Mouse (Mus musculus): ENCODE measurements around the gene Heatr6. TPM values are rescaled to one million over a fixed set of nuclear protein-coding genes. Genes with fewer than 3 reads are reported as not detected.

Heatr6 gene
- polyA plus RNA-seq, 1 experiment = 17.4 TPM

DNA sequence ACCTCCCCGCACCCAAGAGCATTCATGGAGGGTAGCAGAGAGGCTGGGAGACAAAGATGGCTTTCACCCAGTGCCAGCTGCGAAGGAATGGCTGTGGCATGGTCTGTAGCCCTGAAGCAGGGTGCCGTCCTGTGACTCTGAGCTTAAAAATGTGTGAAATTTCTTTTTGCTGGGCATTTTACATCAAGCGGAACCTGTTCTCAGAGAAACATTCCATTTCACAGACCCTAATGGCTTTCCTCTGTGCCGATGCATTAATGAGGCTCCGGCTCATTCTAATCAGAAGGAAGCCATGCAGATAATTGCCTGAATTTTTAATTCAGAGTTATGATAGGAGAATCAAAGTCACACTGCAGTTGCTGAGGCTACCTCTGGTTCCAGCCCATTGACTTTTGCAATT lies 63.6 kb downstream of the Heatr6 start:
- no peak overlapping the region for H3K27ac ChIP-seq (ENCODE audit: insufficient read depth, low read length)
- no peak for DNase-seq

GRCm38 (mm10) chr11:83817994-83818393 lies 64.5 kb downstream of the Heatr6 start:
- no peak overlapping the region for H3K4me3 ChIP-seq (replicated peaks; ENCODE audit: insufficient read depth, low read depth, low read length)
- H3K27me3 ChIP-seq (ENCODE audit: control insufficient read depth, insufficient read depth, low read length) = no peaks in the 10 kb centered on the region
- no peak for TF ChIP-seq CTCF (IDR thresholded peaks at IDR 0.05; ENCODE audit: borderline replicate concordance, insufficient read depth, low read depth, low read length)
- no peak for TF ChIP-seq POLR2A (IDR thresholded peaks at IDR 0.05; ENCODE audit: borderline replicate concordance, insufficient read depth, low read length)
- no peak overlapping the region for H3K27ac ChIP-seq (ENCODE audit: insufficient read depth, low read length)
- no peaks in the 10 kb centered on the region for H3K4me1 ChIP-seq (ENCODE audit: control insufficient read depth, insufficient read depth, low read length)
- DNase-seq = no peak
- 69% methylated on average over 4 of the region's 4 CpGs for WGBS

More for the DNA sequence above, 63.6 kb downstream of the Heatr6 start:
- WGBS = 44% methylated on average over 6 of the region's 6 CpGs
- H3K4me3 ChIP-seq (replicated peaks; ENCODE audit: insufficient read depth, low read depth, low read length) = no peak overlapping the region
- H3K27me3 ChIP-seq (ENCODE audit: control insufficient read depth, insufficient read depth, low read length) = no peaks in the 10 kb centered on the region
- no peaks in the 10 kb centered on the region for H3K4me1 ChIP-seq (ENCODE audit: control insufficient read depth, insufficient read depth, low read length)
- TF ChIP-seq POLR2A (IDR thresholded peaks at IDR 0.05; ENCODE audit: borderline replicate concordance, insufficient read depth, low read length) (no peak), CTCF (IDR thresholded peaks at IDR 0.05; ENCODE audit: borderline replicate concordance, insufficient read depth, low read depth, low read length) (no peak)

GRCm38 (mm10) chr11:83818591-83819127 lies 65.2 kb downstream of the Heatr6 start:
- no peak for TF ChIP-seq CTCF (IDR thresholded peaks at IDR 0.05; ENCODE audit: borderline replicate concordance, insufficient read depth, low read depth, low read length)
- no peak for TF ChIP-seq POLR2A (IDR thresholded peaks at IDR 0.05; ENCODE audit: borderline replicate concordance, insufficient read depth, low read length)
- no peak for DNase-seq
- 61% methylated on average over 9 of the region's 9 CpGs for WGBS
- Histone ChIP-seq H3K4me3 (replicated peaks; ENCODE audit: insufficient read depth, low read depth, low read length) (no peak overlapping the region), H3K4me1 (ENCODE audit: control insufficient read depth, insufficient read depth, low read length) (no peaks in the 10 kb centered on the region), H3K27me3 (ENCODE audit: control insufficient read depth, insufficient read depth, low read length) (no peaks in the 10 kb centered on the region), H3K27ac (ENCODE audit: insufficient read depth, low read length) (no peak overlapping the region)

DNA sequence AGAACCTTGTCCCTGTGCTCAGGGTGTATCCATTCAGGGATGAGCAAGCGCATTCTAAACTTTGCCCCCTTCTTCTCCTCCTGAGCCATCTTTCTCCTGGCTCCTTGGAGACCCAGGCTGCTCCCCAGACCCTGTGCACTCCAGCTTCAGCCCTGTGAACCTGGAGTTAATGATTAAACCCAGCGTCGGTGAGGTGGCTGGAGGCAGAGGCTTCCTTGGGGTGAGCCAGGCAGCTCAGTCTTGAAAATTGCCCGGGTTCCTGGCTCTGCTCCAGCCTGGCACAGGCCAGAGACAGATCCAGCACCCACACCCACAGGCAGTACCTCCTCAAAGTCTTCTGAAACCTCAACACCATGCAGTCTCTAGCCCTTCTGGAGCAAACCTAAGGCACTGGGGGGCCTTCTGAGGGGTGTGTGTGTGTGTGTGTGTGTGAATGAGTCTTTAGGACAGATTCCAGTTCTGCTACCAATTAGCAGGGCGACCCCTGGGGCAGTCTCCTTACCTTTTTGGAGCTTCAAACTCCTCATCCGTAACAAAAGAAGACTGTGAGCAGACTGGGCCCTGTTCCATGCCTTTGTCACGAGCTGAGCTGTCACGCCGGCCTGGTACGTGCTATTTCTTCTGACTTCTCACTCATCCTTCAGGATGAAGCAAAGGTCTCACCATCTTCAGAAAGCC lies 66.4 kb downstream of the Heatr6 start:
- TF ChIP-seq POLR2A (IDR thresholded peaks at IDR 0.05; ENCODE audit: borderline replicate concordance, insufficient read depth, low read length) (no peak), CTCF (IDR thresholded peaks at IDR 0.05; ENCODE audit: borderline replicate concordance, insufficient read depth, low read depth, low read length) (no peak)
- WGBS = 29% methylated on average over 10 of the region's 10 CpGs
- H3K4me1 ChIP-seq (ENCODE audit: control insufficient read depth, insufficient read depth, low read length) = no peaks in the 10 kb centered on the region
- H3K4me3 ChIP-seq (replicated peaks; ENCODE audit: insufficient read depth, low read depth, low read length) = no peak overlapping the region
- H3K27me3 ChIP-seq (ENCODE audit: control insufficient read depth, insufficient read depth, low read length) = no peaks in the 10 kb centered on the region
- H3K27ac ChIP-seq (ENCODE audit: insufficient read depth, low read length) = no peak overlapping the region
- no peak for DNase-seq

DNA sequence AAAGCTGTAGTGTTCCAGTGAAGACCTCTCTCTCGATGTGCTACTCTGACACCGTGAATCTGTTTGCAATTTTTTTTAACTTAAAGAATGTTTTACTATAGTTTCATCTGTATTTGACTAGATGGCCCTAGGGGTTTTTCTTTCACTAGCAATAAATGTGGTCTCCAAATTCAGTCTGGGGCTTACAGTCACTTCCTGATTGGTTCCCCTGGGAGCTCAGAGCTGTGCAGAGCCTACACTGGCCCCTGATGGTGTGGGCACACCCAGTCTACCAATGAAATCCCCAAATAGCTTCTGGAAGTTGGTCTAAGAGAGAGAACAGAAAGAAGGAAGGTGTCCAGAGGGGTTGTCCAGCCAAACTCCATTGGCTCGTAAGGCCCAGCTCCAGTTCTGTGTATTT lies 72.6 kb downstream of the Heatr6 start:
- no peak overlapping the region for H3K4me3 ChIP-seq (replicated peaks; ENCODE audit: insufficient read depth, low read depth, low read length)
- 90% methylated on average over 3 of the region's 3 CpGs for WGBS
- TF ChIP-seq CTCF (IDR thresholded peaks at IDR 0.05; ENCODE audit: borderline replicate concordance, insufficient read depth, low read depth, low read length) (no peak), POLR2A (IDR thresholded peaks at IDR 0.05; ENCODE audit: borderline replicate concordance, insufficient read depth, low read length) (no peak)
- DNase-seq = no peak
- H3K4me1 ChIP-seq (ENCODE audit: control insufficient read depth, insufficient read depth, low read length) = no peaks in the 10 kb centered on the region
- no peak overlapping the region for H3K27ac ChIP-seq (ENCODE audit: insufficient read depth, low read length)
- no peaks in the 10 kb centered on the region for H3K27me3 ChIP-seq (ENCODE audit: control insufficient read depth, insufficient read depth, low read length)

- no peak overlapping the region for H3K27ac ChIP-seq (ENCODE audit: insufficient read depth, low read length)
- 81% methylated on average over 8 of the region's 8 CpGs for WGBS
- no peak for DNase-seq
- H3K27me3 ChIP-seq (ENCODE audit: control insufficient read depth, insufficient read depth, low read length) = no peaks in the 10 kb centered on the region
- H3K4me3 ChIP-seq (replicated peaks; ENCODE audit: insufficient read depth, low read depth, low read length) = no peak overlapping the region
- TF ChIP-seq CTCF (IDR thresholded peaks at IDR 0.05; ENCODE audit: borderline replicate concordance, insufficient read depth, low read depth, low read length) = no peak
- no peak for TF ChIP-seq POLR2A (IDR thresholded peaks at IDR 0.05; ENCODE audit: borderline replicate concordance, insufficient read depth, low read length)
- H3K4me1 ChIP-seq (ENCODE audit: control insufficient read depth, insufficient read depth, low read length) = no peaks in the 10 kb centered on the region
These were observed 75.2 kb downstream of the Heatr6 start for GRCm38 (mm10) chr11:83828553-83829142.

DNA sequence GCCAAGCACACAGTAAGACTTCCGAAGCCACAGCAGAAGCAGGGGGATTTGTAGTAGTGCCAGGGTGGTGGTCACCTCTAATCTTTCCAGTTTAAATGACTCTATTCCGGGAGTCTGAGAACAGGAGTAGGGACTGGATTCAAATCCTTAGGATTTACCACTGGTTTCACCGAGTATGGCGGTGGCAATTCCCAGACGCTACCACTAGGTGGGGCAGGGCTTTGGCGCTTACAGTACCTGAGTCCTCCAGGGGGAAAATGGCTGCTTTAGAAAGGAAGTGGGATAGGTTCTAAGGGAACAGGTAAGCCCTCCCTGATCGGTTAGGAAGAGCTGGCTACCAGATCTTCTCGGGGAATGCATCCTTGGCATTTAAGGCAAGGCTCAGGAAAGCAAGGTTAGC lies 78.9 kb downstream of the Heatr6 start:
- DNase-seq = peak in 1 of 2 experiments; percentile 15
- WGBS = 39% methylated on average over 8 of the region's 8 CpGs
- Histone ChIP-seq H3K4me1 (ENCODE audit: control insufficient read depth, insufficient read depth, low read length) (no peaks in the 10 kb centered on the region), H3K4me3 (replicated peaks; ENCODE audit: insufficient read depth, low read depth, low read length) (no peak overlapping the region), H3K27me3 (ENCODE audit: control insufficient read depth, insufficient read depth, low read length) (no peaks in the 10 kb centered on the region), H3K27ac (ENCODE audit: insufficient read depth, low read length) (no peak overlapping the region)
- TF ChIP-seq POLR2A (IDR thresholded peaks at IDR 0.05; ENCODE audit: borderline replicate concordance, insufficient read depth, low read length) = no peak
- TF ChIP-seq CTCF (IDR thresholded peaks at IDR 0.05; ENCODE audit: borderline replicate concordance, insufficient read depth, low read depth, low read length) = peak; percentile 38; the same call in 1 of the 2 replicates

Other genes starting within 250 kb of the Heatr6 start
- gene Heatr9, start 231.5 kb upstream of the Heatr6 start, polyA plus RNA-seq (2012; rRNA removed) = not detected in 2 replicates
- 0.85 and 1.3 TPM in 2 replicates for gene Ccl5, start 223.2 kb upstream of the Heatr6 start, polyA plus RNA-seq (2012; rRNA removed)
- 0.62 and 0.87 TPM in 2 replicates for gene Ccl9, start 175.1 kb upstream of the Heatr6 start, polyA plus RNA-seq (2012; rRNA removed)
- gene Ccl6, start 160.6 kb upstream of the Heatr6 start, polyA plus RNA-seq (2012; rRNA removed) = 1.0 and 1.7 TPM in 2 replicates
- gene Rpl9-ps1, start 108.1 kb upstream of the Heatr6 start, polyA plus RNA-seq (2012; rRNA removed) = not detected in 2 replicates
- gene Ccl3, start 104.3 kb upstream of the Heatr6 start, polyA plus RNA-seq (2012; rRNA removed) = 0.25 and 0.41 TPM in 2 replicates
- 0.25 and 0.32 TPM in 2 replicates for gene Ccl4, start 91.1 kb upstream of the Heatr6 start, polyA plus RNA-seq (2012; rRNA removed)
- gene Wfdc17, start 49.7 kb upstream of the Heatr6 start, polyA plus RNA-seq (2012; rRNA removed) = 0.51 and 1.1 TPM in 2 replicates
- gene Wfdc18, start 44.7 kb upstream of the Heatr6 start, polyA plus RNA-seq (2012; rRNA removed) = 3.0 and 5.3 TPM in 2 replicates
- gene Wfdc21, start 6.8 kb upstream of the Heatr6 start, polyA plus RNA-seq (2012; rRNA removed) = 0.36 TPM in 1 of 2 replicates, not detected in the other
- 0.17 and 0.20 TPM in 2 replicates for gene Hnf1b, start 96.4 kb downstream of the Heatr6 start, polyA plus RNA-seq (2012; rRNA removed)
- gene Ddx52, start 188.4 kb downstream of the Heatr6 start, polyA plus RNA-seq (2012; rRNA removed) = 17.8 and 19.6 TPM in 2 replicates
- 26.6 and 27.9 TPM in 2 replicates for gene Synrg, start 210.7 kb downstream of the Heatr6 start, polyA plus RNA-seq (2012; rRNA removed)